Mouse (Mus musculus) small intestine, adult 2 months (tissue): ENCODE data around the gene Zfp319. TPM values are rescaled to one million over a fixed set of nuclear protein-coding genes. Genes with fewer than 3 reads are reported as not detected.
A peak's percentile ranks its signal among the peaks of the same experiment; 100 is the strongest.

ENCODE experiments used
- H3K27ac ChIP-seq: fragments of 200-500 bp; 2 replicates; pipeline ENCODE4 v1.5.1; 2012; ENCODE audit warnings: low read depth, low read length, control low read depth, inconsistent platforms; ENCODE audit not compliant: insufficient read depth
- H3K27me3 ChIP-seq: fragments of 200-500 bp; 2 replicates; pipeline ENCODE4 v1.6.1; 2012; ENCODE audit warnings: mild to moderate bottlenecking, moderate library complexity, low read length, inconsistent platforms; ENCODE audit not compliant: control insufficient read depth, insufficient read depth
- H3K36me3 ChIP-seq: fragments of 200-500 bp; 2 replicates; pipeline ENCODE4 v1.6.1; 2012; ENCODE audit warnings: mild to moderate bottlenecking, low read length, control low read depth, inconsistent platforms; ENCODE audit not compliant: control insufficient read depth, insufficient read depth
- H3K4me1 ChIP-seq: fragments of 200-500 bp; 2 replicates; pipeline ENCODE4 v1.6.1; 2012; ENCODE audit warnings: low read length, inconsistent platforms, mixed read lengths; ENCODE audit not compliant: control insufficient read depth, insufficient read depth, insufficient read length
- H3K4me3 ChIP-seq: fragments of 200-500 bp; 2 replicates; pipeline ENCODE4 v1.5.1; 2012; ENCODE audit warnings: low read depth, mild to moderate bottlenecking, control low read depth, inconsistent platforms, low read length, moderate library complexity
- CTCF ChIP-seq: fragments of 200-500 bp; IDR thresholded peaks from 2 replicates; pipeline ENCODE4 v1.5.1; 2012; ENCODE audit warnings: low read depth, mild to moderate bottlenecking, control low read depth, inconsistent platforms, low read length, moderate library complexity, mixed read lengths; ENCODE audit not compliant: insufficient replicate concordance, insufficient read length; ENCODE audit errors: extremely low read depth
- POLR2A ChIP-seq: fragments of 200-500 bp; IDR thresholded peaks from 2 replicates; pipeline ENCODE4 v1.6.1; 2012; ENCODE audit warnings: low read depth, mild to moderate bottlenecking, control low read depth, inconsistent platforms, low read length, moderate library complexity
- WGBS: fragments of 180-500 bp; shearing (Covaris S2); methylation state at CpG from one replicate; pipeline ENCODE4 v1.1.7; 2018; 5-methylcytosine and 5-hydroxymethylcytosine counted together
- polyA plus RNA-seq: library from polyadenylated mRNA; depleted of rRNA; stranded (reverse); fragments of >200 nt; gene quantifications from 2 replicates; pipeline ENCODE4 v1.2.3, GENCODE M21; 2012; rRNA removed

Zfp319 gene
- polyA plus RNA-seq, 1 experiment: 8.7 TPM

- Histone ChIP-seq H3K4me1 (no peaks in the 10 kb centered on the region), H3K27ac (no peak overlapping the region), H3K36me3 (no peaks in the 10 kb centered on the region), H3K27me3 (no peaks in the 10 kb centered on the region), H3K4me3 (no peak overlapping the region)
- no peak for TF ChIP-seq POLR2A
- TF ChIP-seq CTCF: no peak
- WGBS: 47% methylated on average over 4 of the region's 4 CpGs
These were observed 26.2 kb downstream of the Zfp319 start for GRCm38 (mm10) chr8:95305526-95305925.

GRCm38 (mm10) chr8:95302410-95302809, 29.3 kb downstream of the Zfp319 start:
- TF ChIP-seq POLR2A: no peak
- TF ChIP-seq CTCF: peak; percentile 53; the same call in 1 of the 2 replicates
- no peak overlapping the region for H3K27ac ChIP-seq
- no peaks in the 10 kb centered on the region for H3K36me3 ChIP-seq
- H3K4me1 ChIP-seq: no peaks in the 10 kb centered on the region; the same call in 1 of the 2 replicates
- 14% methylated on average over 5 of the region's 5 CpGs for WGBS
- no peak overlapping the region for H3K4me3 ChIP-seq
- H3K27me3 ChIP-seq: no peaks in the 10 kb centered on the region

- 70% methylated on average over 7 of the region's 7 CpGs for WGBS
- peak overlapping the region; percentile 35 for H3K4me3 ChIP-seq
- no peak for TF ChIP-seq POLR2A
- TF ChIP-seq CTCF: no peak
- no peak overlapping the region for H3K27ac ChIP-seq
- no peaks in the 10 kb centered on the region for H3K36me3 ChIP-seq
- H3K4me1 ChIP-seq: peaks cover 4% of the 10 kb centered on the region; the same call in 1 of the 2 replicates
- no peaks in the 10 kb centered on the region for H3K27me3 ChIP-seq
These were observed 37.9 kb downstream of the Zfp319 start for GRCm38 (mm10) chr8:95293891-95294290.

GRCm38 (mm10) chr8:95293172-95293571, 38.6 kb downstream of the Zfp319 start:
- H3K36me3 ChIP-seq: no peaks in the 10 kb centered on the region
- no peak overlapping the region for H3K27ac ChIP-seq
- no peak for TF ChIP-seq POLR2A
- no peak for TF ChIP-seq CTCF
- no peaks in the 10 kb centered on the region for H3K27me3 ChIP-seq
- WGBS: 34% methylated on average over 11 of the region's 11 CpGs
- peak overlapping the region; percentile 35 for H3K4me3 ChIP-seq
- peaks cover 4% of the 10 kb centered on the region; the same call in 1 of the 2 replicates for H3K4me1 ChIP-seq

GRCm38 (mm10) chr8:95289066-95289650, 42.6 kb downstream of the Zfp319 start:
- Histone ChIP-seq H3K4me1 (peaks cover 4% of the 10 kb centered on the region; the same call in 1 of the 2 replicates), H3K27ac (no peak overlapping the region), H3K36me3 (no peaks in the 10 kb centered on the region), H3K4me3 (no peak overlapping the region), H3K27me3 (no peaks in the 10 kb centered on the region)
- 59% methylated on average over 6 of the region's 6 CpGs for WGBS
- TF ChIP-seq POLR2A (no peak), CTCF (no peak)

- Histone ChIP-seq H3K4me1 (no peaks in the 10 kb centered on the region), H3K27ac (no peak overlapping the region), H3K36me3 (no peaks in the 10 kb centered on the region), H3K27me3 (no peaks in the 10 kb centered on the region), H3K4me3 (no peak overlapping the region)
- TF ChIP-seq CTCF: no peak
- TF ChIP-seq POLR2A: no peak
- 56% methylated on average over 5 of the region's 5 CpGs for WGBS
These were observed 50.3 kb downstream of the Zfp319 start for GRCm38 (mm10) chr8:95281493-95281892.

Other genes starting within 250 kb of the Zfp319 start
- 35.0 and 64.7 TPM in 2 replicates for gene Kifc3, start 129.1 kb downstream of the Zfp319 start, polyA plus RNA-seq
- gene Cngb1, start 25.4 kb downstream of the Zfp319 start, polyA plus RNA-seq: 0.13 and 0.15 TPM in 2 replicates
- gene Tepp, start 21.4 kb downstream of the Zfp319 start, polyA plus RNA-seq: not detected in 2 replicates
- gene Usb1, start 334 bp upstream of the Zfp319 start, polyA plus RNA-seq: 13.4 and 21.2 TPM in 2 replicates
- gene Mmp15, start 20.3 kb upstream of the Zfp319 start, polyA plus RNA-seq: 19.7 and 28.7 TPM in 2 replicates
- gene Cfap20, start 102.9 kb upstream of the Zfp319 start, polyA plus RNA-seq: 25.6 and 33.3 TPM in 2 replicates
- gene Csnk2a2, start 158.1 kb upstream of the Zfp319 start, polyA plus RNA-seq: 6.0 and 8.2 TPM in 2 replicates
- not detected in 2 replicates for gene Ccdc113, start 202.1 kb upstream of the Zfp319 start, polyA plus RNA-seq
- not detected in 2 replicates for gene Prss54, start 244.4 kb upstream of the Zfp319 start, polyA plus RNA-seq